21 mouse cellular contexts compared by ENCODE assay signal in genomic region chr15:89285478-89285877, GRCm38 (mm10). TPM values are rescaled to one million over a fixed set of nuclear protein-coding genes. Genes with fewer than 3 reads are reported as not detected.
DNase-seq lines count a peak whose midpoint lies in the region; ATAC-seq and TF ChIP-seq lines count a peak whose summit lies in the region.
"Had no signal": no experiment of that assay in that cellular context is flagged by ENCODE, and none has a peak within 500 bp of the region (broad histone marks: within the 10 kb centered on the region; RNA-seq: fewer than 3 reads in every experiment).

No protein-coding gene starts in this region.

- peak overlapping the region; percentile 81 for H3K27ac ChIP-seq in layer of hippocampus, adult 2 months
- no peak overlapping the region for H3K27ac ChIP-seq in intestine, embryonic 16.5 days (ENCODE audit: low read length)
- H3K27ac ChIP-seq: heart, embryonic 15.5 days; kidney, postnatal 0 days; midbrain, embryonic 10.5 days had no signal

- no peak overlapping the region for H3K4me2 ChIP-seq in intestine, embryonic 16.5 days (ENCODE audit: low read depth, low read length)
- H3K4me2 ChIP-seq: heart, embryonic 15.5 days; lung, embryonic 14.5 days had no signal

- H3K9ac ChIP-seq in intestine, embryonic 16.5 days (ENCODE audit: low read depth, low read length), result no peak overlapping the region
- H3K9ac ChIP-seq: heart, embryonic 15.5 days; lung, embryonic 14.5 days had no signal

- H3K9me3 ChIP-seq in intestine, embryonic 16.5 days (ENCODE audit: control insufficient read depth, low read length), result no peaks in the 10 kb centered on the region
- H3K9me3 ChIP-seq in megakaryocyte, embryonic 14.5 days, result no peaks in the 10 kb centered on the region
- H3K9me3 ChIP-seq: heart, embryonic 15.5 days; midbrain, embryonic 10.5 days had no signal

- H3K27me3 ChIP-seq in intestine, embryonic 16.5 days (replicated peaks; ENCODE audit: control insufficient read depth, insufficient read depth, low read length), result no peaks in the 10 kb centered on the region
- H3K27me3 ChIP-seq in megakaryocyte, embryonic 14.5 days (replicated peaks), result no peaks in the 10 kb centered on the region
- H3K27me3 ChIP-seq: heart, embryonic 15.5 days; Patski had no signal

- peaks cover 13% of the 10 kb centered on the region; the same call in 1 of the 2 replicates for H3K36me3 ChIP-seq in intestine, embryonic 16.5 days (ENCODE audit: control insufficient read depth, insufficient read depth, low read length)
- peaks cover 99% of the 10 kb centered on the region for H3K36me3 ChIP-seq in megakaryocyte, embryonic 14.5 days (replicated peaks; ENCODE audit: low read length)

- no peak for DNase-seq in layer of hippocampus, adult 2 months (ENCODE audit: low spot score in 2 of 2)
- no peak for DNase-seq in layer of hippocampus, adult 8-10 months (ENCODE audit: low spot score in 2 of 2)
- DNase-seq in c-Kit-positive CD71-positive TER-119-positive erythroid progenitor cells, embryonic 14.5 days (ENCODE audit: low spot score), result peak; percentile 65
- DNase-seq in heart, postnatal 14 days, result no peak
- no peak for DNase-seq in cerebellum, postnatal 14 days
- DNase-seq: gastrocnemius, postnatal 14 days; left cerebral cortex, postnatal 4 days; thymus, postnatal 25 days had no signal

- peak; percentile 36; the same call in 1 of the 2 replicates for ATAC-seq in intestine, embryonic 16.5 days
- ATAC-seq: hindbrain, embryonic 16.5 days; Patski had no signal

- H3K4me3 ChIP-seq in layer of hippocampus, adult 2 months, result no peak overlapping the region
- H3K4me3 ChIP-seq in intestine, embryonic 16.5 days (ENCODE audit: low read length), result no peak overlapping the region
- H3K4me3 ChIP-seq in megakaryocyte, embryonic 14.5 days (replicated peaks), result peak overlapping the region; percentile 17
- H3K4me3 ChIP-seq: heart, embryonic 15.5 days; midbrain, embryonic 10.5 days had no signal

- no peak for TF ChIP-seq CTCF in layer of hippocampus, adult 2 months (conservative IDR thresholded peaks at IDR 0.05)

- no peaks in the 10 kb centered on the region for H3K4me1 ChIP-seq in intestine, embryonic 16.5 days (ENCODE audit: control insufficient read depth, insufficient read depth, low read length)
- peaks cover 31% of the 10 kb centered on the region for H3K4me1 ChIP-seq in megakaryocyte, embryonic 14.5 days
- H3K4me1 ChIP-seq: heart, embryonic 15.5 days had no signal

- intact Hi-C loops in heart, postnatal 14 days (cut with DNase I), result no loop called here

- WGBS in intestine, embryonic 16.5 days, result 93% methylated on average over 5 of the region's 5 CpGs

RNA-seq across cellular contexts. Expression of gene Sbf1, which starts 29.6 kb away (rescaled TPM):
- 100 to 1,000 TPM; 356 to 361 TPM for total RNA-seq in layer of hippocampus, adult 2 months (2021)
- 100 to 1,000 TPM; 317 to 349 (median 325) TPM for total RNA-seq in layer of hippocampus, adult 8-10 months (2022)
- polyA plus RNA-seq in intestine, embryonic 16.5 days (2015; fragmentation: Nextera tagmentation; extraction: Ambion mirVana), result 32.0 and 33.4 TPM in 2 replicates
- polyA plus RNA-seq in megakaryocyte, embryonic 14.5 days (2012; ENCODE audit: insufficient read depth, low replicate concordance), result 171 and 172 TPM in 2 replicates
- 10 to 100 TPM; 70.7 to 74.7 TPM for total RNA-seq in heart, postnatal 14 days (2021)

RNA-seq across cellular contexts. Expression of gene Adm2, which starts 37.0 kb away (rescaled TPM):
- not detected for total RNA-seq in layer of hippocampus, adult 2 months (2021)
- total RNA-seq in layer of hippocampus, adult 8-10 months (2022), result not detected
- 1.5 and 2.0 TPM in 2 replicates for polyA plus RNA-seq in intestine, embryonic 16.5 days (2015; fragmentation: Nextera tagmentation; extraction: Ambion mirVana)
- 4.0 TPM in 1 of 2 replicates, not detected in the other for polyA plus RNA-seq in megakaryocyte, embryonic 14.5 days (2012; ENCODE audit: insufficient read depth, low replicate concordance)
- not detected for total RNA-seq in heart, postnatal 14 days (2021)
- total RNA-seq: gastrocnemius, postnatal 14 days; layer of hippocampus, postnatal 14 days; left cerebral cortex, postnatal 4 days had no signal
- polyA plus RNA-seq: brain, embryonic 14.5 days; embryonic facial prominence, embryonic 11.5 days; hindbrain, embryonic 16.5 days; stomach, embryonic 14.5 days had no signal

RNA-seq across cellular contexts. Expression of gene Miox, which starts 48.7 kb away (rescaled TPM):
- not detected for total RNA-seq in layer of hippocampus, adult 2 months (2021)
- total RNA-seq in layer of hippocampus, adult 8-10 months (2022), result not detected
- polyA plus RNA-seq in intestine, embryonic 16.5 days (2015; fragmentation: Nextera tagmentation; extraction: Ambion mirVana), result 0.46 TPM in 1 of 2 replicates, not detected in the other
- not detected in 2 replicates for polyA plus RNA-seq in megakaryocyte, embryonic 14.5 days (2012; ENCODE audit: insufficient read depth, low replicate concordance)
- total RNA-seq in heart, postnatal 14 days (2021), result not detected
- total RNA-seq: gastrocnemius, postnatal 14 days; layer of hippocampus, postnatal 14 days; left cerebral cortex, postnatal 4 days had no signal
- polyA plus RNA-seq: brain, embryonic 14.5 days; embryonic facial prominence, embryonic 11.5 days; forebrain, embryonic 11.5 days; hindbrain, embryonic 16.5 days; lung, embryonic 14.5 days; midbrain, embryonic 10.5 days; Patski; stomach, embryonic 14.5 days had no signal

Comparison
In these comparisons a context has a peak if more than half of its experiments do, and no peak if none do; other contexts are left out.
1. RNA of gene Sbf1, which starts 29.6 kb away (total RNA-seq): 356 to 361 TPM in layer of hippocampus, adult 2 months and 317 to 349 TPM in layer of hippocampus, adult 8-10 months; 70.7 to 74.7 TPM in heart, postnatal 14 days; every median in the first group is over 4 times any median in the second.